Mouse (Mus musculus) ES-Bruce4 (cell line): ENCODE measurements around the gene Ghrl.
"Not testable (repeated sequence)": the region's sequence is repeated elsewhere in the genome, so short reads cannot be mapped to it uniquely, and the experiment has no call there.

Experiments
- CTCF ChIP-seq: IDR thresholded peaks from one replicate; pipeline ENCODE4 v1.8.1; 2011; ENCODE audit warnings: low read depth, low read length
- EP300 ChIP-seq: IDR thresholded peaks from 2 replicates; pipeline ENCODE4 v1.6.1; 2011; ENCODE audit warnings: low read depth, low read length; ENCODE audit not compliant: insufficient read depth
- POLR2A ChIP-seq: IDR thresholded peaks from one replicate; pipeline ENCODE4 v1.8.1; 2011; ENCODE audit warnings: low read length; ENCODE audit not compliant: insufficient read depth

GRCm38 (mm10) chr6:113672029-113672428 lies 47.7 kb downstream of the Ghrl start:
- TF ChIP-seq EP300, CTCF, POLR2A: not testable (repeated sequence)
